Mouse (Mus musculus): ENCODE results near the gene Olfr1312. TPM values are rescaled to one million over a fixed set of nuclear protein-coding genes. Genes with fewer than 3 reads are reported as not detected.

The Olfr1312 gene
- polyA plus RNA-seq (2012; rRNA removed; ENCODE audit: low replicate concordance), result not detected in 2 replicates

DNA sequence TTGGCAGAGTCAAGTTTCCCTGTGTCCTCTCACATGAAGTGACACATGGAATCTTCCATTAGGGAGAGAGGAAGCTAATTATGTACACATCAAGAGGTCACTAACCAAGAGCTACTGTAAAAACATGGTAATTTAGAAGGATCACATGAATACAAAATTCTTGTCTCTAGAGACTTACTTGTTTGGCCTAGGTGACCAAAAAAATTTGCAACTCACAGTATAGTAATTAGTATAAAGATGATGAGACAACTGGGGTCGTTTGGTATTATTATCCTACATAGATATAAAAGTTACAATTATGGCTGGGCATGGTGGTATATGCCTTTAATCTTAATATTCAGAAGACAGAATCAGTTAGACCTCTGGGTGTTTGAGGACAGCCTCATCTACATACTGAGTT, at the start of gene Olfr1312:
Gene Olfr1312 (minus strand): TSS at position 101 of the 400 bp plus-strand sequence.

DNA sequence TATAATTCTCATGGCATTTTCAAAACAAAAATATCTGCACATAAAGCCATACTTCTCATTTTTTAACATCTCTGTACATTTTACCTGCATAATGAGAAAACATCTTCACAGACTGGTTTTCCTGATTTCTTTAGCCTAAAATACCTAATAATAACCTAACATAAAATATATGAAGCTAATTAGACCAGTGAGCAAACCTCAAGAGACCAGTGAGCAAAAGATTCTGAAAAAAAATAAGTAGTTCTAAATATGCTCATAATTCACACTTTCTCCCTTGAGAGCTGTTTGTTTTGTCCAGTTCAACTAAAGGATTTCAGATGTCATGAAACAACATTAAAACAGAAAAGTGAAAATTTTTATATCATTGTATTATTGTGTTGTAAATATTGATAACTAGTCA, 46.6 kb upstream of the Olfr1312 start, which contains the start of gene Olfr1314:
Gene Olfr1314 (minus strand): TSS at position 101 of the 400 bp plus-strand sequence.

DNA sequence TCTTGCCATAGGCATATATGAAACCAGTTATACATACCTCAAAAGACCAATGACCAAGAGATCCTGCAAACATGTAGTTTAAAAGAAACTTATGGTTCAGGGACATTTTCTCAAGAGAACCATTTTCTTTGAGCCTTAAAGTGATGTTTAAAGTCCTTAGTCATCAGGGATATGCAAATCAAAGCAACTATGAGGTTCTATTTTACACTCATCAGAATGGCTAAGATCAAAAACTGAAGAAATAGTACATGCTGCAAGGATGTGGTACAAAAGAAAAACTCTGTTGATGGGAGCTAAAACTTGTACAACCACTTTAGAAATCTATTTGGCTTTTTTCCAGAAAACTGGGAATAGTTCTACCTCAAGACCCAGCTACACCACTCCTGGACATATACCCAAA, 27.7 kb upstream of the Olfr1312 start, which contains the start of gene Olfr1313:
Gene Olfr1313 (minus strand): TSS at position 101 of the 400 bp plus-strand sequence.

DNA sequence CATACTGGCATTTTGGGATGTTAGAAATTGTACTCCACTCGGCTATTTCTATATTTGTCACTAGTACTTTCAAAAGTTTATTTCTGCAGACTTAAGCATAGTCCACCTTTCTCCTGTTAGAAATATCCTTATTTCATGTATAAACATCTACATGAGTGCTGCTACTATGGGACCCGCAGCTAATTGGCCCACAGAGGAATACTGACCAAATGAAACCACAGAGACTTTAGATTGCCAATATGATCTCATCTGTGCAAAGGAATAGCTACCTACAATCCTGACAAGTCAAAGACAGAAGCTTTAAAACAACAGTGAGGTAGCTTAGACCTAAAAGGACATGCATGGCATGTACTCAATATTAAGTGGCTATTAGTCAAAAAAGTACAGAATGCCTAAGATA, 25.7 kb downstream of the Olfr1312 start, which contains the start of gene Olfr1311:
Gene Olfr1311 (minus strand): TSS at position 101 of the 400 bp plus-strand sequence.

DNA sequence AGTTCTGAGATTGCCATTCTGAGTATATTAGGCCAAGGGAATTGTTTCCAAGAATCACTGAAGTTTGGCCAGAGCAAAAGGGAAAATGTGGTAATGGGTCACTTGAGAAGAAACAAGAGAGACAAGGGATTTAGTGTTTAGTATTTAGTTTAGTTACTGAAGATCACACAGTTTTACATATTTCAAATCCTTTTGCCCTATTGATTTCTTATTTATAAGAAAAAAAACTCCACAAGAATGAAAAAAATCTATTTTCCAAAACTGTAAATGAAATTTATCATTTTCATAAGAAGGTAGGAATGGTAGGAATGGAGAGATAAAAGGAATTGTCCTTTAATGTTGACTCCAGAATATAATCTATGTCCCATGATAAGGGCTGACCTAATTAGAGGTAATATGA, 37.4 kb downstream of the Olfr1312 start, which contains the start of gene Olfr1310:
Gene Olfr1310 (minus strand): TSS at position 101 of the 400 bp plus-strand sequence.

DNA sequence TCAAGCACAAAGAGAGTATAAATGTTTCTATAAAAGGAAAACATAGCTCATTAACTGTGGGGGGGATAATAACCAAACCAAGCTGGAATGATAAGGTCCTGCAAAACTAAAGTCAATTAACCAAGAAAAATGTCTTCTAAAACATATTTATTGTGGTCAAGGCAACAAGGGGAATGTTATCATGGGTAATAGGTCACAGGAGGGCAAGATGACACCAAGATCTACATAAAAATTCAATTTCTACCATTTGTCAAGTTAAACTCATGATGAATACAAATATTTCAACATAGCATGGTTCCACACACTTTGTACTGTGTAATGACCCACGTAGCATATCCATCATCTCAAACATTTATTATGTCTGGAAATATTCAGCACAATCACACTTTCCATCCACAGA, 59.9 kb downstream of the Olfr1312 start, which contains the start of gene Olfr1309:
Gene Olfr1309 (minus strand): TSS at position 101 of the 400 bp plus-strand sequence.

Other genes with a start within 250 kb of the Olfr1312 start
- not detected in 2 replicates for gene Olfr1303, start 229.9 kb downstream of the Olfr1312 start, polyA plus RNA-seq (2012; rRNA removed; ENCODE audit: low replicate concordance)
- gene Olfr1305, start 173.1 kb downstream of the Olfr1312 start, polyA plus RNA-seq (2012; rRNA removed; ENCODE audit: low replicate concordance), result not detected in 2 replicates
- gene Olfr1306, start 134.0 kb downstream of the Olfr1312 start, polyA plus RNA-seq (2012; rRNA removed; ENCODE audit: low replicate concordance), result not detected in 2 replicates
- gene Olfr1307, start 100.8 kb downstream of the Olfr1312 start, polyA plus RNA-seq (2012; rRNA removed; ENCODE audit: low replicate concordance), result not detected in 2 replicates
- not detected in 2 replicates for gene Olfr1308, start 85.3 kb downstream of the Olfr1312 start, polyA plus RNA-seq (2012; rRNA removed; ENCODE audit: low replicate concordance)
- gene Olfr1309, start 60.0 kb downstream of the Olfr1312 start, polyA plus RNA-seq (2012; rRNA removed; ENCODE audit: low replicate concordance), result not detected in 2 replicates
- not detected in 2 replicates for gene Olfr1310, start 37.5 kb downstream of the Olfr1312 start, polyA plus RNA-seq (2012; rRNA removed; ENCODE audit: low replicate concordance)
- gene Olfr1311, start 25.8 kb downstream of the Olfr1312 start, polyA plus RNA-seq (2012; rRNA removed; ENCODE audit: low replicate concordance), result not detected in 2 replicates
- gene Olfr1313, start 27.6 kb upstream of the Olfr1312 start, polyA plus RNA-seq (2012; rRNA removed; ENCODE audit: low replicate concordance), result not detected in 2 replicates
- not detected in 2 replicates for gene Olfr1314, start 46.5 kb upstream of the Olfr1312 start, polyA plus RNA-seq (2012; rRNA removed; ENCODE audit: low replicate concordance)
- not detected in 2 replicates for gene Olfr1315-ps1, start 65.2 kb upstream of the Olfr1312 start, polyA plus RNA-seq (2012; rRNA removed; ENCODE audit: low replicate concordance)
- not detected in 2 replicates for gene Olfr1316, start 84.7 kb upstream of the Olfr1312 start, polyA plus RNA-seq (2012; rRNA removed; ENCODE audit: low replicate concordance)
- gene Olfr1317, start 90.1 kb upstream of the Olfr1312 start, polyA plus RNA-seq (2012; rRNA removed; ENCODE audit: low replicate concordance), result not detected in 2 replicates
- not detected in 2 replicates for gene Olfr1318, start 104.0 kb upstream of the Olfr1312 start, polyA plus RNA-seq (2012; rRNA removed; ENCODE audit: low replicate concordance)
- 36.0 and 94.5 TPM in 2 replicates for gene Lpcat4, start 189.2 kb upstream of the Olfr1312 start, polyA plus RNA-seq (2012; rRNA removed; ENCODE audit: low replicate concordance)
- gene Nutm1, start 209.1 kb upstream of the Olfr1312 start, polyA plus RNA-seq (2012; rRNA removed; ENCODE audit: low replicate concordance), result not detected in 2 replicates
- 62.3 and 132 TPM in 2 replicates for gene Nop10, start 211.7 kb upstream of the Olfr1312 start, polyA plus RNA-seq (2012; rRNA removed; ENCODE audit: low replicate concordance)
- 35.2 and 45.7 TPM in 2 replicates for gene Slc12a6, start 215.6 kb upstream of the Olfr1312 start, polyA plus RNA-seq (2012; rRNA removed; ENCODE audit: low replicate concordance)
- gene Gm21985, start 216.1 kb upstream of the Olfr1312 start, polyA plus RNA-seq (2012; rRNA removed; ENCODE audit: low replicate concordance), result not detected in 2 replicates

Data from mammary gland, adult 2 months (tissue).